Mouse (Mus musculus): ENCODE measurements around the gene Mpp5. TPM values are rescaled to one million over a fixed set of nuclear protein-coding genes. Genes with fewer than 3 reads are reported as not detected.

Mpp5 gene
- 10 to 100 TPM; 21.3 to 31.9 TPM for total RNA-seq (2021)

DNA sequence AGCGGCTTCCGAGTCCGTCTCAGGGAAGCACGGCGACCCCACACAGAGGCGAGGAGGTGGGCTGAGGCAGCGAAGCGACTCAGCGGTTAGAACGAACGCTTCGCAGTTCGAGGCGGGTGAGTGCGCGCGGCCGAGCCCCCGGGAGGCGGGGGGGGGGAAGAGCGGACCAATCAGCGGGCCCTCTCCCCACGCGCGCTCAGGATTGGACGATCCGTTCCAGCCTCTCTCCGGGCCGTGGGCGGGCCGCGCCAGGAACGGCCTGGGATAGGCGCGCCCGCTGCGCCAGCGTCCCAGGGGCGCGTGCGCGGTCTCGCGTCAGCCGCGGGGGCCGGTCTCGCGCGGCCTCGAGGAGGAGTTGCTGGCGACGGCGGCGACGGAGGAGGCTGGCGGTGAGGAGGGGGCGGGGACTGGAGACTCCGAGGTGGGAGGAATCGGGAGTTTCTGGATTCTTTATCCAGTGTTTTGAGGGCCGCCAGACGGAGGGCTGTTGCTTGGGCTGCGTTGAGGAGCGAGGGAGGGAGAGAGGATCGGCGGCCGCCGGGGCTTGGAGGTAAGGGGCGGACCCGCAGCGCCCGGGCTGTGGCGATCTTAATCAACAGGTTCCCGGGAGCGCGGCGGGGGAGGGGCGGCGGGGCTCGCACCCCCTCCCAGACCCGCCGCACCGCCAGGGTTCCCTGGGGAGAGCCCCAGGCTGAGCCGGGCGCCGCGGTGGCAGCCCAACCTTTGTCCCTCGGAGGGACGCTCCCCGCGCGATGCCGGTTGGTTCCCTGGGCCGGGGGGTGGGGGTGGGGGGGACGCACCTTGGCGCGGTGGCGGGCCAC, at the start of gene Mpp5:
Gene Mpp5, plus strand, starts transcription at position 351 of the 821 bp plus-strand sequence.
- peak; percentile 94 to 99 for DNase-seq (ENCODE audit: low spot score in 2 of 2)
- intact Hi-C loops (cut with DNase I) = loop anchor here (5.0 kb wide), 1 partner anchor 521 kb away; the partner anchor contains the start of gene Gphn

DNA sequence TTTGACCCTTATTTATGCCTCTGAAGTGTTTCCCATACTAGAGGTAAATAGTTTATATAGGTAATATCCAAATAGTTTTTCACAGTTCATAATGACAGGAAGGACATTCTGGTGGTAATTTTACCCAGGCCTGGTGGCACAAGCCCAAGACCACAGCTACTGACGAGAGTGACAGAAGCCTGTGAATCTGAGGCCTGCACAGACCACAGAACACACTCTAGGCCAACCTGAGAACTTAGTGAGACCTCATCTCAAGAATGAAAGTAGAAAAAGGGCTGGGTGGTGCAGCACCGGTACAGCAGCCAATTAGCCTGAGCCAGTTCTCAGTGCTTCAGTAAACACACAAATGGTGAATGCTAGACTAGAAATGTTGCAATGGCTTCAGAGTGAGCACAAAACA, 30.9 kb upstream of the Mpp5 start:
- DNase-seq (ENCODE audit: low spot score in 2 of 2) = no peak
- intact Hi-C loops (cut with DNase I) = no loop called here

DNA sequence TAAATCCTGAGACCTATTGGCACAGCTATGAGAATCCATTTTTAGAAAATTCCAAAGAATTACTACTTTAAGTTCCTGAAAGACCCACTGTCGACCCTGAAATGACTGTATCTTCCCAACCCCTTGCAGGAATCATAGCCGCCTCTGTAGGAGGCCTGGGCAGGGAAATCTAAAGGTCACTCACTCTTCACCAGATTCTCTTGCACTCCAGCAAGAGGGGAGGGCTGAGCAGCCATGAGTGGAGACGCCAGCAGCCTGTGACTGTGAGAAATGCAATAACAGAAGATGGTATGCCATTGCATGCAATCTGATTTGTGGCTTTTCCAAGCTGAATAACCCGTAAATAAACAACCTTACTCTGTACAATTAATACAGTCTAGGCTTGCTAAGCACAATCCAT, 21.0 kb upstream of the Mpp5 start:
- intact Hi-C loops (cut with DNase I) = no loop called here
- no peak for DNase-seq (ENCODE audit: low spot score in 2 of 2)

DNA sequence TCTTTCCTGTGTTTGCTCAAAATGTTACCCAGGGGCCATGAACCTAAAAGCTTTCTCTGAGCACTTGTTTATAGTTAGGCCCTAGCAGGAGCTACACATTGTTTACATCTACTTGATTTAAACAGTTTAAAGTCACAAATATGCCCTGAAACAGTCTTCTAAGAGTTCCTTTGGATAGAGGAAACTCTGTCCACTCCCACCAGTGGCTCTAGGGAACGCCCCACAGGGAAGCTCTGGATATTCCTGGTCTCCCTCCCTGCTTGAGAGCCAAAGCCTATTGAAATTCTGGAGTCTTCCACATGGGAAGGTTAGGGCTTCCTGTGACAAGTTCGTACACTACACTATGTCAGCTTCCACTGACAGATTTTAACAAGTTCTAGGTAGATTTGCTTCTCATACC, 9.1 kb upstream of the Mpp5 start:
- intact Hi-C loops (cut with DNase I) = no loop called here

DNA sequence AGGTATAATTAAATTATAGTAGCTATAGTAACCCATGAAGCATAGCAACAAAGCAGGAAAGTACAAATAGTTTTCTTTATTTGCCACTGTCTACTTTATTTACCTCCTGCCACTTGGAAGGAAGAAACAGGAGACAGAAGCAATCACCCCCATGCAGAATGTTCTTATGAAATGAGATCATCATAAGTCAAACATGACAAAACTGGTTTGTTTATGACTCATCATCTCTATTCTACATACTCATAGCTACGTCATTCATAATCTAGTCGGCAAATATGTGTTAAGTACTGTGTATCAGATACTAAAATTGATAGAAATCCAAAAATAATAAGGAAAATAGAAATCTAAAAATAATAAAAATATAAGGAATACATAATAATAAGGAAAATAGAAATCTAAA, 8.4 kb upstream of the Mpp5 start:
- intact Hi-C loops (cut with DNase I) = no loop called here
- no peak for DNase-seq (ENCODE audit: low spot score in 2 of 2)

More for the DNA sequence above, 9.1 kb upstream of the Mpp5 start:
- no peak for DNase-seq (ENCODE audit: low spot score in 2 of 2)

DNA sequence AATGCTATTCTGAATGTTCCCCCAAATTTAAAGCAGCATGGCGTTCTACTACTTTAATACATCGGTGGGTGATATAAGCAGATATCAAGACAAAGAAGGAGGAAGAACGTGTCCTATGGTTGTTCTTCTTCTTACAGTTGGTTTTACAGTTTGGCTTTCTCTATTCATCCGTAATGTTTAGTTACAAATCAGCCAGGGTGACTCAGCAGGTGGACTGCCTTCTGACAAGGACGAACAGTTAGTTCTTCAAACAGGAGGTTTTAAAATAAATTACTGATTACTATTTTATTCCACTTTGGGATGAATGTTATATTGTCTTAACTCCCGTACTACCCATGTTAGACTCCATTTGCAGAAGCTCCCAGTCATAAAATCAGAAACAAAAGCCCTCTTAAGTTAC, 2.5 kb upstream of the Mpp5 start:
- intact Hi-C loops (cut with DNase I) = loop anchor here (5.0 kb wide), 1 partner anchor 519 kb away; the partner anchor contains the start of gene Gphn
- DNase-seq (ENCODE audit: low spot score in 2 of 2) = no peak

DNA sequence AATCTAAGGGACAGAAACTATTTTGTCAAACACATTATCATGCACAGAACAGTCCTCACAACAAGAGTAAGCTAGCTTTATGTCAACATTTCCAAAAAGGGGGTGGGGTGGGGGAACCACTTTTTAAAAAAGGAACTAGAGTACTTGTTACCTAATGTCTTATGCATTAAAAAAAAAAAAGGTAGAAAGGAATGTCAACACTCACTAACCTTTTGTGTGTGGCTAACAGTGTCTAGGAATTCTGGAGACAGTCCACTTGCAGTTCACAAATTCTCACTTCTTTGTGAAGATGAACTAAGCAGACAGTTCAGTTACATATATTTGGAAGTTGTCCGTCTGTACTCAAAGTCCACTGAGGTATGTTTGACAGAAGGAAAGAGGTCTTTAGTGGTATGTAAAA, 1.3 kb upstream of the Mpp5 start:
- intact Hi-C loops (cut with DNase I) = loop anchor here (5.0 kb wide), 1 partner anchor 520 kb away; the partner anchor contains the start of gene Gphn

DNA sequence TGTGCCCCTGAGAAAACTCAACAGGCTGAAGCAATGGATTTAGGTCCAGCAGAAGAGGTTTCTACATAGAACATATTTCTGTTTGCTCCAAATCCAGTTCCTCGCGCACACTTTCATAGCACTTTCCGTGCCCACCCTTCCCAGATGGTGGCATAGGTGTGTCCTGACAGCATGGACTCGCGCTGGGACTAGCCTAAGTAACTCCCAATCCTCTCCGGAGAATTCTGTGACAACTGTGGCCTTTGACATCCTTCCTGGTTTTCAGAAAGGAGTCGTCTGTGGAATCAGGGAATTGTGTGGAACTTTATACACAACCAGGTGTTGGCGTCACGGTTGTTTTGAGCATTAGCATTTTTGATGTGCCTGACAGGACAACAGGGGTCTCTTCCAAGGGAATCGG, 594 bp upstream of the Mpp5 start:
- DNase-seq (ENCODE audit: low spot score in 2 of 2) = no peak
- intact Hi-C loops (cut with DNase I) = loop anchor here (5.0 kb wide), 1 partner anchor 521 kb away; the partner anchor contains the start of gene Gphn

More for the DNA sequence above, 1.3 kb upstream of the Mpp5 start:
- no peak for DNase-seq (ENCODE audit: low spot score in 2 of 2)

DNA sequence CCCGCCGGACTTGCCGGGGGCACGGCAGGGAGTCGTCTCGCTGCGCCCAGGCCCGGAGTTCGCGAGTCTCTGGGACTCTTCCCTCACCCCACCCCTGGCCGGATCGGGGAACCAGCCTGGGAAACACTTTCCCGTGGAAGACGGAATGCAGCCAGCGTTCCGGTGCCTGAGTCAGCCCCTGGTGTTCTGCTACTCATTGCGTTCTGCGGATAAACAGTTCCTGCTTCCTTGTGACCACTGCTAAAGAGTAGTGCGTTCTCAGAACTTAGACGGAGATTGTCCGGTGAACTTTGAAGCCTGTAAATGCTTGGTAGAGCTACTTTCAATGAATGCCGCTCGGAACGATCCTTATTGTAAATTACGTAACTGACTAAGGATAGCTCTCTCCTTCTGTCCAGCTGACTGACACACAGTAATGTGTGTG, 683 bp downstream of the Mpp5 start:
- intact Hi-C loops (cut with DNase I) = loop anchor here (5.0 kb wide), 1 partner anchor 522 kb away; the partner anchor contains the start of gene Gphn

DNA sequence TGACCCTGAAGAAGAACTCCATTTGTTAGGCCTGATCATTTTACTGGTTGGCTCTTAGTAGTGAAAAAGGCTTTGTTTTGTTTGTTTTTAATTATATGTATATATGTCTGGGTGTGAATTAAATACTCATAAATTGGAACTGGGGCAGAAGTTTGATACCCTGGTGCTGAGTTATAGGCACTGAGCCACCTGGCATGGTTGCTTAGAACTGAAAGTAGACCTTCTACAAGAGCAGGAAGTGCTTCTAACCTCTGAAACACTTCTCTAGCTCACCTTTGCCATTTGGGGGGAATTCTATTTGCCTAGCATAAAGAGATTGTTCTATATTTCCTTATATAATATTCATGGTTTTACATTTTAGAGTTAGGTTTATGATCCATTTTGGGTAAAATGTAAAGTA, 13.3 kb downstream of the Mpp5 start:
- intact Hi-C loops (cut with DNase I) = no loop called here

More for the DNA sequence above, 683 bp downstream of the Mpp5 start:
- DNase-seq (ENCODE audit: low spot score in 2 of 2) = peak; percentile 58 to 65

DNA sequence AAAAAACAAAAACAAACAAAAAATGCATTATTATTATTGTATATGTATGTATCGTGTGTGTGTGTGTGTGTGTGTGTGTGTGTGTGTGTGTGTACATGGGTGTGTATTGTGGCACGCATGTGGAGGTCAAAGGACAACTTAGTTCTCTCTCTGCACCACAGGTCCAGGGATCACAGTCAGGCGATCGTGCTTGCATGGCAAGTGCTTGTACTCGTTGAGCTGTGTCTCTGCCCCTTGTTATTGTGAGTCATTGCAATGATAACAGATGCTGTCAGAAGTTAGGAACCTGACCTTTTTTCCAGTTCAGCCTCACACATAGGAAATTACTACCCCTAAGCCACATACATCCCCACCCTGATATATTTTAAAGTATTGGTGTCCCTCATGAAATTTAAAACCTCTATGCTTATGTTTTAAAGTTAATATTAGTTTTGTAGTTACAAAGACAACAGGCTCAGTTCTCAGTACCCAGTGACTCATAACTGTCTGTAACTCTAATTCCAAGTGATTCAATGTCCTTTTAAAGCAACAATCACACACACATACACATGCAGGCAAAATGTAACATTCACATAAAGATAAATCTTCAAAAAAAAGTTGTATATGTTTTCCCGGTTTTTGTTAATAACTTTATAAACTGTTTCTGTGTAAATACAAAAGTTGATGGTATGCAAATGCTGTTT, 20.5 kb downstream of the Mpp5 start:
- no peak for DNase-seq (ENCODE audit: low spot score in 2 of 2)
- intact Hi-C loops (cut with DNase I) = no loop called here

More for the DNA sequence above, 13.3 kb downstream of the Mpp5 start:
- no peak for DNase-seq (ENCODE audit: low spot score in 2 of 2)

DNA sequence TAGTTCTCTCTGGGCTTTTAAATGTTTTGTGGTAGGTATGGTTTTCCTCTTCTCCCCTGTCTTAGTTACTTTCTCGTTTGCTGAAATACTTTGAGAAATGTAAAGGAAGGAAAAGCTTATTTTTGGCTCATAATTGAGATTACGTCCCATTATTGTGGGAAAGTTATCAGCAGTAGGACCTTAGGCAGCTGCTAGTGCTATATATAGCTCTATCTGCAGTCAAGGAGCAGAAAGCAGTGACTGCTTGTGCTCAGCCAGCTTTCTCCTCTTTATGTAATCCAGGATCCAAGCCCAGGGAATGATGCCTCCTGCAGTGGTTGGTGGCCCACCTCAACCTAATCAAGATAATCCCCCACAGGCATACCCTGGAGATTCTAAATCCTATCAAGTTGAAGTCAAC, 24.5 kb downstream of the Mpp5 start:
- intact Hi-C loops (cut with DNase I) = no loop called here

DNA sequence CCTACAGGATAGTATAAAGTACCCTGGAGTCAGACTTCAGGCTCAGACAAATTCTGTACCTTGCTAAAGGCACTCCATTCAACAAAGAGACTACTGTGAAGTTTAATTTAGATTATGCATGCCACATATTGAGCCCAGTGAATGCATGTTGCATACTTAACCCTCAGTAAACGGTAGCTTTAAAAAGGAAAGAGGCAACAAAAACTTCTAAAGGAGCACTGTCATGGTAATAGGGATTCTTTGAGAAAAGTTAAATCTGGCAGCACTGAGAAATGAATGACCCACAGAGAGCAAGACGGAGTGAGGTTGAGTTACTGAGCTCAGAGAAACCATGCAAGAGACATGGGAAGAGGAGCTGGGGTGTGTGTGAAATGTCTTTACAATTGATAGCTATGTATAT, 29.2 kb downstream of the Mpp5 start:
- intact Hi-C loops (cut with DNase I) = no loop called here
- DNase-seq (ENCODE audit: low spot score in 2 of 2) = no peak

More for the DNA sequence above, 24.5 kb downstream of the Mpp5 start:
- no peak for DNase-seq (ENCODE audit: low spot score in 2 of 2)

DNA sequence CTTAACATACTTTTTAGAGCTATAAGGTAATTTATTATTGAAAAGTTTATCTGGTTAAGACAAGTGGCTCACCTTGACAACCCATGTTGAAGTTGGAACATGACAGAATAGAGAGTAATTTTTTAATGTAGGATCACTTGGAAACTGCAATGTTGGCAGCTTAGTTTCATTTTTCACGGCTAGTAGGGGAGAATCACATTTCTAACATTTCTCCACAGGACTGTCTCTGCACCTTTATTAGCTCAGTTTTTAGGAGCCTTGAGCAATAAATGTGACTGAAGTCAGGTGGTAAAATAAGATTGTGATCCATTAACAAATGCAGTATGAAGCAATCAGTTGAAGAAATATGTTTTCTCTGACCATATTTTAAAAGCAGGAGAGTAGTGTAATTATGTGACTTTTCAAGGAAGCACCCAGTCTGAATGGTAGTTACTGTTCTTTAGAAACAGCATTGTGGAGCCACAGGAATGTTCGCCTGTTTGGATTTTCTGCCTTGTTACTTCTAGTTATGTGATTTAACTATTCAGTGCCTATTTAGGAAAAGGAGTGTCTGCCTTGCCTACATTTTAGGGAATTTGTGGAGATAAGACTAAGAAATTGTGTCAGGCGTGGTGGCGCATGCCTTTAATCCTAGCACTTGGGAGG, 29.8 kb downstream of the Mpp5 start:
- DNase-seq (ENCODE audit: low spot score in 2 of 2) = no peak
- intact Hi-C loops (cut with DNase I) = no loop called here

DNA sequence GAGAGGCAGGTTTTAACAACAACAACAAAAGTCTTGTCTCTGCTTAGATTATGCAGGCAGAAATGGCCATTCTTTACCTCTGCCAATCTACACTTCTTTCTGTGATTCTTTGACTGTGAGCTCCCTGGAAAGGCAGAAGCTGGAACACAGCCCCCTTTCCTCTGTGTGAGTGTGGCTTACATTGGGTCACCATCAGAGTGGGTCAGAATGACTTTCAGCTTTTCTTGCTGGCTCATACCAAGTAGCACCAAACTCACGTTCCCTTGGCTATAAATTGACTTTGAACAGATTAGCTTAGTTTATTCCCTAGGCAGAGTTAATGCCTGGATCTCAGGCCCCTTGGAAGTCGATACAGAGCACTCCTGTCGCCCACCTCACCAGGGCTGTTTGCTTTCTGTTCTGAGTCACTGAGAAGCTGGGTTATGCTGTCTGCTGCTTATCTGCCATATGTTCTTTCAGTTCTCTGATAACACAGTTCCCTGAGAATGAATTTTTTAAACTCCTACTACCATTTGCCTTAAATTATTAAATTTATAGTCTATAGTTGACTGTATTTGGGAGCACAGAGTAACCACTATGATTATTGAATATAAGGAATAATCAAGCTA, 39.7 kb downstream of the Mpp5 start:
- peak; percentile 5 to 6 for DNase-seq (ENCODE audit: low spot score in 2 of 2)
- intact Hi-C loops (cut with DNase I) = no loop called here

DNA sequence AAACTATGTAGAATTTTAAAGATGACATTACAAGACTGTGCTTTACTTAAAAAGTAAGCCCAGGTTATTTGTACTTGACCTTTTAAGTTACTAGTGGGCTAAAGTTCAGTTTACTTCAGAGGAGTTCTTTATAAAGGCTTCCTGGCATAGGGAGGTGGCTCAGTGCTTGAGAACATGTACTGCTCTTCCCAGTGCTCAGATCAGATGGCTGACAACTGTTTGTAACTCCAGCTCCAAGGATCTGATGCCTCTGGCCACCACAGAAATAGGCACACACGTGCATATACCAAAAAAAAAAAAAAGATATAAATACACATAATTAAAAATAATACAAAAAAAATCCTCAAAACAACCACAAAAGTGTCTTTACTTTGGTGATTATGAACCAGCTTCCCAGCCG, 42.1 kb downstream of the Mpp5 start:
- intact Hi-C loops (cut with DNase I) = no loop called here
- no peak for DNase-seq (ENCODE audit: low spot score in 2 of 2)

DNA sequence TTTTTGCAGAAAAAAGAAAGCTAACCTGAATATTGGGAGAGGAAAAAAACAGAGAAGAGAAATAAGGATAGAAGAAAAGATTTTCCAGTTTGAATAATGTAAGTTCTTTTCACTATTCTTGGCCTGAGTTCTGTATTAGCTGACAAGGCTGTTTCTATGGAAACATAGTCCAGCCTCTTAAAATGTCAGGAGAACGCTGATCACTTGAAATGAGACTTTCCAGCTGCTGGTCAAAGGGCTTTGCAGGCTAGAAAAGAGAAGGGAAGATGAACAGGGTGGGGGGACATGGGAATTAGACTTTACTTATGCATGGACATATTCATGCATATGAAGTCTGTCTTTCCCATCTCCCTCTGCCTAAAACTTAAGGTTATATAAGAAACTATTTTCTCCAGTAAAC, 45.5 kb downstream of the Mpp5 start:
- intact Hi-C loops (cut with DNase I) = no loop called here
- DNase-seq (ENCODE audit: low spot score in 2 of 2) = no peak

DNA sequence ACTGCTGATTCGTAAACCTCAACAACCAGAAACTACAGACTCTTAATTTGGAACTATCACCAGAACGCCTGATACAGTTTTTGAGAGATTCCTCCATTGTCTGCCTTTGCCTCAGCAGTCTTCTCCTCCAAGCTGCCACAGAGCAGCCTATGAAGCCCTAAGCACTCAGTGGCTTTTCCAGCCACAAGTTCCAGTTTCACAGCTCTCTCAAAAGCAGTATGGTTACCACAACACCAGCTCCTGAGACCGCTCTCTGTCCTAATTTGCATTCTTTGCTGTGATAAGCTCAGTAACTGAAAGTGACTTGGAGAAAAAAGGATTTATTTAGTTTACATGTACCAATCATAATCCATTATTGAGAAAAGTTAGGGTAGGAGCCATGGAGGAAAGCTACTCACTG, 51.3 kb downstream of the Mpp5 start:
- intact Hi-C loops (cut with DNase I) = no loop called here
- DNase-seq (ENCODE audit: low spot score in 2 of 2) = no peak

DNA sequence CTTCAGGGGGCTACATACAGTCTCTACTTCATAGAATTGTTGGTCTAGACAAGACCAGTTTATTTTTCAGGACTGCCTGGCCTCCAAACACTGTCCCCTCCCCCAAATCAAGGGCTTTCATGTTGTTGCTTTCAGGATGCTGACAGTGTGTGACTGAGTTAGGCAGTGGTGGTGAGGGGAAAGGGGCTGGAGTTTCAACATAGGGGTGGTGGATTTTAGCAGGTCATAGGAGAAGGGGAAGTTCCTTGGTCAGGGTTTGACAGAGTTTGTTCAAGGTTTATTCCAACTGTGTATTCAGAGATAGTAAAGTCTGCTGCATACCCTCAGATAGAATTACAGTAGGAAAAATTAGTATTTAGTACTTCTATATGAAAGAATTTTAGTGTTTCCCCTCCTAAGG, 53.1 kb downstream of the Mpp5 start:
- intact Hi-C loops (cut with DNase I) = no loop called here
- DNase-seq (ENCODE audit: low spot score in 2 of 2) = no peak

DNA sequence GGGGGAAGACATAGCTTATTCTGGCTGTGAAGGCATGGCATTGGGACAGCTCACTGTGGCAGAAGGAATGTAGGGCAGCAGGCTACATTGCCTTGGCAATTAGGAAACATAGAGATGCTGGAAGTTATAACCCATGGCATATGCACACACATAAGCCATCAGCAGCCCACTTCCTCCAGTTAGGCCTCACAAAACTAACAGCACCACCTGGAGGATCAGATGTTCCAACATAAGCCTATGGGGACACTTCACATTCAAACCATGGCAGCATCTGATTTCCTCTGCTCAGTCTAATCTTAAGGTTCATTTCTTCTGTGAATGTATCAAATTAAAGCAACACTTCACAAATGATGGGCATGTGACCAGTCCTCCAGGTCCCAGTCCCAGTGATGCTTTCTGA, 65.7 kb downstream of the Mpp5 start:
- intact Hi-C loops (cut with DNase I) = no loop called here
- no peak for DNase-seq (ENCODE audit: low spot score in 2 of 2)

All from left cerebral cortex, postnatal 36 days (tissue).